Mouse (Mus musculus) cerebellum, postnatal 36 days (tissue): Measurements from ENCODE around the gene Eif4ebp2.
"Not testable (repeated sequence)": the region's sequence is repeated elsewhere in the genome, so short reads cannot be mapped to it uniquely, and the experiment has no call there.

Experiments used
- DNase-seq, 2 experiments: peaks; one replicate each; pipeline ENCODE4 v3.0.0; 2021 to 2022; ENCODE audit warnings: mixed read lengths in 2 of 2

Gene Eif4ebp2

GRCm38 (mm10) chr10:61457182-61457581, 4.7 kb upstream of the Eif4ebp2 start:
- DNase-seq, result no peak

GRCm38 (mm10) chr10:61453171-61453570, 710 bp upstream of the Eif4ebp2 start:
- not testable (repeated sequence) for DNase-seq

- peak; percentile 39 to 54 for DNase-seq
These were observed 387 bp downstream of the Eif4ebp2 start for GRCm38 (mm10) chr10:61451931-61452617.

GRCm38 (mm10) chr10:61451463-61451930, 964 bp downstream of the Eif4ebp2 start:
- DNase-seq, result no peak

GRCm38 (mm10) chr10:61448834-61449233, 3.6 kb downstream of the Eif4ebp2 start:
- DNase-seq, result no peak

GRCm38 (mm10) chr10:61447581-61448353, 4.7 kb downstream of the Eif4ebp2 start:
- DNase-seq, result no peak

- no peak for DNase-seq
These were observed 7.4 kb downstream of the Eif4ebp2 start for GRCm38 (mm10) chr10:61445016-61445415.

- no peak for DNase-seq
These were observed 8.6 kb downstream of the Eif4ebp2 start for GRCm38 (mm10) chr10:61443876-61444275.

- DNase-seq, result no peak
These were observed 9.0 kb downstream of the Eif4ebp2 start for GRCm38 (mm10) chr10:61443456-61443855.

- no peak for DNase-seq
These were observed 12.2 kb downstream of the Eif4ebp2 start for GRCm38 (mm10) chr10:61440202-61440800.

GRCm38 (mm10) chr10:61431375-61431774, 21.1 kb downstream of the Eif4ebp2 start:
- no peak for DNase-seq

- DNase-seq, result no peak
These were observed 23.4 kb downstream of the Eif4ebp2 start for GRCm38 (mm10) chr10:61429043-61429442.

- DNase-seq, result no peak
These were observed 24.0 kb downstream of the Eif4ebp2 start for GRCm38 (mm10) chr10:61428416-61428815.

- no peak for DNase-seq
These were observed 24.5 kb downstream of the Eif4ebp2 start for GRCm38 (mm10) chr10:61427951-61428350.

- no peak for DNase-seq
These were observed 26.2 kb downstream of the Eif4ebp2 start for GRCm38 (mm10) chr10:61426251-61426757.

- DNase-seq, result no peak
These were observed 27.4 kb downstream of the Eif4ebp2 start for GRCm38 (mm10) chr10:61425047-61425446.

GRCm38 (mm10) chr10:61424500-61424899, 28.0 kb downstream of the Eif4ebp2 start:
- DNase-seq, result no peak

GRCm38 (mm10) chr10:61423289-61423688, 29.2 kb downstream of the Eif4ebp2 start:
- peak in 1 of 2 experiments; percentile 42 for DNase-seq

- DNase-seq, result no peak
These were observed 29.6 kb downstream of the Eif4ebp2 start for GRCm38 (mm10) chr10:61422861-61423260.

- no peak for DNase-seq
These were observed 32.5 kb downstream of the Eif4ebp2 start for GRCm38 (mm10) chr10:61420011-61420410.

GRCm38 (mm10) chr10:61419146-61419545, 33.3 kb downstream of the Eif4ebp2 start:
- no peak for DNase-seq

- DNase-seq, result no peak
These were observed 34.1 kb downstream of the Eif4ebp2 start for GRCm38 (mm10) chr10:61418131-61418900.

GRCm38 (mm10) chr10:61417672-61418071, 34.8 kb downstream of the Eif4ebp2 start, which contains the start of gene Nodal:
TSS of gene Nodal (plus strand) at chr10:61417972.
- no peak for DNase-seq
